Mouse (Mus musculus): ENCODE results near the gene Znhit6. TPM values are rescaled to one million over a fixed set of nuclear protein-coding genes. Genes with fewer than 3 reads are reported as not detected.

The Znhit6 gene
- polyA plus RNA-seq, 1 experiment from 2014 or later = 35.8 TPM

GRCm38 (mm10) chr3:145614362-145615115, 38.5 kb downstream of the Znhit6 start:
- 14% methylated on average over 17 of the region's 17 CpGs for WGBS
- Histone ChIP-seq H3K9me3 (replicated peaks; ENCODE audit: control insufficient read depth, low read length, poor library complexity, severe bottlenecking) (no peaks in the 10 kb centered on the region), H3K27me3 (ENCODE audit: control insufficient read depth, insufficient read depth, low read depth, low read length) (no peaks in the 10 kb centered on the region), H3K36me3 (ENCODE audit: control insufficient read depth, insufficient read depth, low read length) (no peaks in the 10 kb centered on the region; the same call in 1 of the 2 replicates), H3K27ac (ENCODE audit: low read length) (0 out of 2 replicates have a peak overlapping the region, but pooled peaks have one; percentile 13), H3K4me2 (ENCODE audit: low read length) (peak overlapping the region; percentile 4), H3K4me3 (ENCODE audit: low read depth, low read length) (no peak overlapping the region), H3K4me1 (ENCODE audit: control insufficient read depth, insufficient read depth, low read length) (peaks cover 10% of the 10 kb centered on the region), H3K9ac (ENCODE audit: low read depth, low read length) (peak overlapping the region; percentile 35; the same call in 1 of the 2 replicates)
- ATAC-seq = peak; percentile 44; the same call in 1 of the 2 replicates

DNA sequence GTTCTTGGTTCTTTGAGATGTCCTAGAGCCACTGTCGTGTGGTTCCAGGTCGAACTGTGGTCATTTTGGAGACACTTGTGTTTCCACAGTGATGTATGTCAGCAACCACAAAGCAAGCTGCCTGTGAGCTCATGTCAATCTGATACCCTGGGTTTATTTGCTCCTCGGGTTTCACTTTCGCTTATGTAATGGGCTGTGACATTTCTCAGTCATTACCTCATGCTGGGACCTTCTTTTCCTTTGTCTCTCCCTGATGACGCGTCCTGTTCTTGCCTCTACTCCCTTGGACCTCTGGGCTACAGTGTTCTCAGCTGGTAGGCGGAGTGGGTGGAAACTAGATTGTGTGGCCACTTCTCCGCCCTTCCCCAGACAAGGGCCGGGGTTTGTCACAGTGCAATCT, 42.3 kb downstream of the Znhit6 start:
- Histone ChIP-seq H3K36me3 (ENCODE audit: control insufficient read depth, insufficient read depth, low read length) (no peaks in the 10 kb centered on the region), H3K9me3 (replicated peaks; ENCODE audit: control insufficient read depth, low read length, poor library complexity, severe bottlenecking) (no peaks in the 10 kb centered on the region), H3K9ac (ENCODE audit: low read depth, low read length) (no peak overlapping the region), H3K4me1 (ENCODE audit: control insufficient read depth, insufficient read depth, low read length) (peaks cover 10% of the 10 kb centered on the region), H3K27ac (ENCODE audit: low read length) (no peak overlapping the region), H3K4me3 (ENCODE audit: low read depth, low read length) (no peak overlapping the region), H3K27me3 (ENCODE audit: control insufficient read depth, insufficient read depth, low read depth, low read length) (no peaks in the 10 kb centered on the region), H3K4me2 (ENCODE audit: low read length) (no peak overlapping the region)
- no peak for ATAC-seq
- WGBS = 85% methylated on average over 9 of the region's 9 CpGs

DNA sequence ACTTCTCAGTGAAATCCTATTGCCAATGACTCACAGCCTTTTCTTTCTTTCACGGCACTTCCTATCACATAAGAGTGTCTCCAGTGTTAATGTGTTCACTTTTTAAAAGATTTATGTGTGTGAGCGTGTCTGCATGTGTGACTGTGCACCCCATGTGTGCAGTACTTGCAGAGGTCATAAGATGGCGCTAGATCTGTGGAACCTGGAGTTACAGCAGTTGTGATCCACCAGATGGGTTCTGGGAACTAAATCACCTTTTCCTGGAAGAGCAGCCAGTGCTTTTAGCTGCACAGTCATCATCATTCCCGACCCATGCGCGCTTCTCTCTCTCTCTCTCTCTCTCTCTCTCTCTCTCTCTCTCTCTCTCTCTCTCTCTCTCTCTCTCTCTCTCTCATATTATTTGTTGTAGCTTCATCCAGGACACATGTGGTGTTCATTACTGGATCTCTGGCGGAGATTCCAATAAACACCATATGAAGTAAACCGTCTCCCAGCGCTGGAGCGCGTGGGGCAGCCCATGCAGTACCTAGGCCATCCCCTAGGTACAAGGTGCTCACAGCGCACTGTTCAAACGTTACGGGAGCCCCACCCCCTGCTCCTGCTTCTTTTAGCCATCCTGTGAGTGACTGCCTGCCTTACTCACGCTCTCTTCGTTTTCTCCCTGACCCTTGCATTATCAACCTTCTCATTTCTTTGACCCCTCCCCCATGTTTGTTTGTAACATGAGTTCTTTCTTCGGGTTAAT, 43.8 kb downstream of the Znhit6 start:
- no peak overlapping the region for H3K9ac ChIP-seq (ENCODE audit: low read depth, low read length)
- no peak overlapping the region for H3K27ac ChIP-seq (ENCODE audit: low read length)
- H3K4me2 ChIP-seq (ENCODE audit: low read length) = no peak overlapping the region
- no peak overlapping the region for H3K4me3 ChIP-seq (ENCODE audit: low read depth, low read length)
- no peaks in the 10 kb centered on the region for H3K36me3 ChIP-seq (ENCODE audit: control insufficient read depth, insufficient read depth, low read length)
- no peaks in the 10 kb centered on the region for H3K27me3 ChIP-seq (ENCODE audit: control insufficient read depth, insufficient read depth, low read depth, low read length)
- peaks cover 4% of the 10 kb centered on the region for H3K4me1 ChIP-seq (ENCODE audit: control insufficient read depth, insufficient read depth, low read length)
- ATAC-seq = no peak
- 92% methylated on average over 17 of the region's 17 CpGs for WGBS
- H3K9me3 ChIP-seq (replicated peaks; ENCODE audit: control insufficient read depth, low read length, poor library complexity, severe bottlenecking) = no peaks in the 10 kb centered on the region

DNA sequence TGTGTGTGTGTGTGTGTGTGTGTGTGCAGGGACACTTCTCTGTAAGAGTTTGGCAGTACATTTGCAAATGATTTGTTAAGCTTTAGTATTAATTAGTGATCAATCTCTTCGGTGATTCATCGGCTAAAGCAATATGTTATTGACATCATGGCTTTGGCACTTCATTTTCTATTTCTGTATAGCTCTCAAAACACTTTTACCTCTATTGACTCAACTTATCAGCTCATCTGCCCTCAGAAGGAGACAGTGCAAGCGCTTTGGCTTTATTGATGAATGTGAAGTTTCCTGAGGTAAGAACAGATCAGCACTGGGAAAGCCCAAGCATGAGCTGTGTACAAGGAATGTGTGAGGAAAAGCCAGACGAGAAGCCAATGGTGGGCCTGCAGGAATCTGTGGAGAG, 45.2 kb downstream of the Znhit6 start:
- WGBS = 90% methylated on average over 4 of the region's 4 CpGs
- no peak for ATAC-seq
- H3K4me3 ChIP-seq (ENCODE audit: low read depth, low read length) = no peak overlapping the region
- H3K9me3 ChIP-seq (replicated peaks; ENCODE audit: control insufficient read depth, low read length, poor library complexity, severe bottlenecking) = no peaks in the 10 kb centered on the region
- no peak overlapping the region for H3K4me2 ChIP-seq (ENCODE audit: low read length)
- H3K4me1 ChIP-seq (ENCODE audit: control insufficient read depth, insufficient read depth, low read length) = no peaks in the 10 kb centered on the region
- H3K27ac ChIP-seq (ENCODE audit: low read length) = no peak overlapping the region
- no peaks in the 10 kb centered on the region for H3K27me3 ChIP-seq (ENCODE audit: control insufficient read depth, insufficient read depth, low read depth, low read length)
- no peaks in the 10 kb centered on the region for H3K36me3 ChIP-seq (ENCODE audit: control insufficient read depth, insufficient read depth, low read length)
- no peak overlapping the region for H3K9ac ChIP-seq (ENCODE audit: low read depth, low read length)

DNA sequence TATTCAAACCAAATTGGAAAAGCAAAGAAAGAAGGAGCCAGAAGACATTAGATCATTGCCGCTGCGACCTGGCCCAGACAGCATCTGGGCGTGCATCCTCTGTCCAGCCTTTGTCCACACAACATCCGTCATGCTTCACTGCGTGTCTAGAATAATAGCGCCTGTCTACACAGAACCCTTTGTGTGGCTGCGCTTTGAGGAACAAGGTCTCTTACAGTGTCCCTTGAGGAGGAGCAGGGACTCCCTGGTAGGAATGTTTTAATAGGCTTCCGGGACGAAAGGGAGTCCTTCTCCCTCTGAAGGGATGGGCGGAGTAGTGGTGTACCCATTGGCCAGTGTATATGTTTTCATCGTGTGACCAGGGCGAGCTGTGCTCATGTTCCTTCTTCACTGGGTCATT, 47.0 kb downstream of the Znhit6 start:
- H3K9me3 ChIP-seq (replicated peaks; ENCODE audit: control insufficient read depth, low read length, poor library complexity, severe bottlenecking) = no peaks in the 10 kb centered on the region
- no peak overlapping the region for H3K27ac ChIP-seq (ENCODE audit: low read length)
- H3K9ac ChIP-seq (ENCODE audit: low read depth, low read length) = no peak overlapping the region
- no peak overlapping the region for H3K4me2 ChIP-seq (ENCODE audit: low read length)
- 0 out of 2 replicates have a peak, but pooled peaks have one; percentile 27 for ATAC-seq
- no peaks in the 10 kb centered on the region for H3K36me3 ChIP-seq (ENCODE audit: control insufficient read depth, insufficient read depth, low read length)
- no peak overlapping the region for H3K4me3 ChIP-seq (ENCODE audit: low read depth, low read length)
- 73% methylated on average over 12 of the region's 12 CpGs for WGBS
- H3K27me3 ChIP-seq (ENCODE audit: control insufficient read depth, insufficient read depth, low read depth, low read length) = no peaks in the 10 kb centered on the region
- no peaks in the 10 kb centered on the region for H3K4me1 ChIP-seq (ENCODE audit: control insufficient read depth, insufficient read depth, low read length)

GRCm38 (mm10) chr3:145624786-145625185, 48.8 kb downstream of the Znhit6 start:
- no peak overlapping the region for H3K4me2 ChIP-seq (ENCODE audit: low read length)

DNA sequence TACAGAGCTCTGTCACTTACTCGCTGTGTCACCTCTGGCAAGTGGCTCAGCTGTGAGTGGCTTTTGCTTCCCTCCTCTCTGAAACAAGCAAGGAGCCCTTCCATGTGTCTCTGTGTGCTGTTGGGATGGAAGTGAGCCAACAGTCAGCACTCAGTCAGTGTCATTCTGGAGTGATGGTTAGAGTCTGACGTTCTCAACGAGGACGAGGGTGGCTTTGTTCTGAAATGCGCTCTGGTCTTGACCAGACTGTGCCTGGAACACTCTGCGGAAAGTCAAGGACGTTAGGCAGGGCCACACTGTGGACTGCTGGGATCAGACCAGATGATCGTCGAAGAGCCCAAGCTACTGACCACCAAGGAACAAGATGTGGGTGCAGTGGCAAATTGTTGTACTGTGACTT, 49.5 kb downstream of the Znhit6 start:
- ATAC-seq = 0 out of 2 replicates have a peak, but pooled peaks have one; percentile 16
- no peak overlapping the region for H3K27ac ChIP-seq (ENCODE audit: low read length)
- 89% methylated on average over 9 of the region's 9 CpGs for whole genome bisulfite sequencing

More at GRCm38 (mm10) chr3:145624786-145625185, 48.8 kb downstream of the Znhit6 start:
- Histone ChIP-seq H3K27ac (ENCODE audit: low read length) (no peak overlapping the region), H3K36me3 (ENCODE audit: control insufficient read depth, insufficient read depth, low read length) (no peaks in the 10 kb centered on the region), H3K4me1 (ENCODE audit: control insufficient read depth, insufficient read depth, low read length) (no peaks in the 10 kb centered on the region), H3K27me3 (ENCODE audit: control insufficient read depth, insufficient read depth, low read depth, low read length) (no peaks in the 10 kb centered on the region), H3K9me3 (replicated peaks; ENCODE audit: control insufficient read depth, low read length, poor library complexity, severe bottlenecking) (no peaks in the 10 kb centered on the region), H3K9ac (ENCODE audit: low read depth, low read length) (no peak overlapping the region), H3K4me3 (ENCODE audit: low read depth, low read length) (no peak overlapping the region)
- WGBS = 78% methylated on average over 4 of the region's 4 CpGs
- no peak; the same call in 1 of the 2 replicates for ATAC-seq

DNA sequence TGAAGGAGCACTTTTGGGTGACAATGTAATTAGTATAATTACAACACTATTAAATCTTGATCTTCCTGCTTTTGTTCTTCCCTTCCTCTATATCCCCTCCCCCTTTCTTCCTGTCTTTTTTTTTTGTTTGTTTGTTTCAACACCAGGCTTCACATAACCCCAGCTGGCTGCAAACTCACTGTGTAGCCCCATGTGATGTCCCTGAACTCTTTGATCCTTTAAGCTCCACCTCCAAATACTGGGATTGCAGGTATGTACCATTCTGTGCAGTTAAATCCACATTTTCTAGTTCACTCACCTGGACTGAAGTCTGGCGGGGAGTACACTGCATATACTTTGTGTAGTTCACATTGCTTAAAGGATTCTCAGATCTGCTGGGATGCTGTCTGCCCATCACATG, 50.1 kb downstream of the Znhit6 start:
- Histone ChIP-seq H3K27ac (ENCODE audit: low read length) (no peak overlapping the region), H3K4me1 (ENCODE audit: control insufficient read depth, insufficient read depth, low read length) (no peaks in the 10 kb centered on the region), H3K27me3 (ENCODE audit: control insufficient read depth, insufficient read depth, low read depth, low read length) (no peaks in the 10 kb centered on the region), H3K4me2 (ENCODE audit: low read length) (no peak overlapping the region), H3K9me3 (replicated peaks; ENCODE audit: control insufficient read depth, low read length, poor library complexity, severe bottlenecking) (no peaks in the 10 kb centered on the region), H3K4me3 (ENCODE audit: low read depth, low read length) (no peak overlapping the region), H3K36me3 (ENCODE audit: control insufficient read depth, insufficient read depth, low read length) (no peaks in the 10 kb centered on the region), H3K9ac (ENCODE audit: low read depth, low read length) (no peak overlapping the region)
- WGBS = 90% methylated on average over 1 of the region's 1 CpGs
- ATAC-seq = no peak

More for the DNA sequence above, 49.5 kb downstream of the Znhit6 start:
- Histone ChIP-seq H3K36me3 (ENCODE audit: control insufficient read depth, insufficient read depth, low read length) (no peaks in the 10 kb centered on the region), H3K4me3 (ENCODE audit: low read depth, low read length) (no peak overlapping the region), H3K4me1 (ENCODE audit: control insufficient read depth, insufficient read depth, low read length) (no peaks in the 10 kb centered on the region), H3K27me3 (ENCODE audit: control insufficient read depth, insufficient read depth, low read depth, low read length) (no peaks in the 10 kb centered on the region), H3K9me3 (replicated peaks; ENCODE audit: control insufficient read depth, low read length, poor library complexity, severe bottlenecking) (no peaks in the 10 kb centered on the region), H3K4me2 (ENCODE audit: low read length) (no peak overlapping the region), H3K9ac (ENCODE audit: low read depth, low read length) (no peak overlapping the region)

DNA sequence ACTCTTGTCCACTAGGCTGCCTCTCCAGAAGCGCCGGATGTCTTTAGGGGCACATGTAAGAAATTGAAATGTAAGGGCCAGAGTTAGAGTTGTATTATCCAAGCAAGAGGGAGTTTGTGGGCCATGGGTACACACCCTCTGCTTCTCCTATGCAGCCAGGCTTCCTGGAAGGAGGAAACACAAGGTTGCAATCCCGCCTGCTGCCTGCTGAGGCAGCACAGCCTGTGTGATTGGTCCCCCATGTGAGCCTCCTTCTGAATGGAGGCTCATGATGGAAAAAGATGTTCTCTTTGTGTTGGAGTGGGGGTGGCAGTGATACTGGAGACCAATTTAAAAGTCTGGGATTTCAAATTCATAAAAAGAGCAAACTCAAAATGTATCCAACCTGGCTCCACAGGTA, 51.8 kb downstream of the Znhit6 start:
- Histone ChIP-seq H3K9ac (ENCODE audit: low read depth, low read length) (no peak overlapping the region), H3K4me1 (ENCODE audit: control insufficient read depth, insufficient read depth, low read length) (no peaks in the 10 kb centered on the region), H3K4me3 (ENCODE audit: low read depth, low read length) (no peak overlapping the region), H3K27me3 (ENCODE audit: control insufficient read depth, insufficient read depth, low read depth, low read length) (no peaks in the 10 kb centered on the region), H3K4me2 (ENCODE audit: low read length) (no peak overlapping the region), H3K9me3 (replicated peaks; ENCODE audit: control insufficient read depth, low read length, poor library complexity, severe bottlenecking) (no peaks in the 10 kb centered on the region), H3K36me3 (ENCODE audit: control insufficient read depth, insufficient read depth, low read length) (no peaks in the 10 kb centered on the region), H3K27ac (ENCODE audit: low read length) (no peak overlapping the region)
- 70% methylated on average over 3 of the region's 3 CpGs for WGBS
- ATAC-seq = no peak
